Mouse (Mus musculus): ENCODE results near the gene Cep63.
A peak's percentile ranks its signal among the peaks of the same experiment; 100 is the strongest.

DNA sequence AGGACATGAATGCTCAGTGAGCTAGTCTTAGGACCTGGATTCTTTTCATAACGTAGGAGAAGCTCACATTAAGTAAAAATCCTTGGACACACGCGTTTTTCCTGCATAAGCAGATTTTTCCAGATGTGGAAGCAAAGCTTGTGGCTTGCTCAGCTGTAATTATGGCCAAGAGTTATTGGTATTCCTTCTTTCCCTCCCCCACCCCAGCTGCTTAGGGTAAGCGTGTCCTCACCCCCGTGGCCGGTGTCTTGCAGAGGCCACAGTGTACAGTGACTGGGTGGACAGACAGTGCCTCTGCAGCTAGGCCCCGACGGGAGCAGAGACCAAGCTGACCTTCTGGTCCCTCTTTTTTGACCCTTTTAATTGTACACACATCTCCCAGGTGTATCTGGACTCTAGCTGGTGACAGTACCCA is 16.7 kb upstream of the Cep63 start:
- TF ChIP-seq TCF3 (IDR thresholded peaks at IDR 0.05; ENCODE audit: insufficient read length, low read depth) (no peak), POLR2A (IDR thresholded peaks at IDR 0.05; ENCODE audit: insufficient read length, low read depth) (no peak), USF1 (IDR thresholded peaks at IDR 0.05; ENCODE audit: low read depth) (no peak), POLR2AphosphoS2 (IDR thresholded peaks at IDR 0.05; ENCODE audit: insufficient read length, low read depth) (no peak), MYOD1 (IDR thresholded peaks at IDR 0.05; ENCODE audit: control insufficient read depth in 1 of 3, insufficient read length in 2 of 3, low read depth in 2 of 3) (peak in 2 of 3 experiments; percentile 20 to 22)

Data from myocyte (in vitro differentiated cells).